Mouse (Mus musculus): ENCODE data around the gene Etnk2. TPM values are rescaled to one million over a fixed set of nuclear protein-coding genes. Genes with fewer than 3 reads are reported as not detected.
A peak's percentile ranks its signal among the peaks of the same experiment; 100 is the strongest.

Gene Etnk2
- polyA plus RNA-seq, 1 experiment: 0.25 TPM

DNA sequence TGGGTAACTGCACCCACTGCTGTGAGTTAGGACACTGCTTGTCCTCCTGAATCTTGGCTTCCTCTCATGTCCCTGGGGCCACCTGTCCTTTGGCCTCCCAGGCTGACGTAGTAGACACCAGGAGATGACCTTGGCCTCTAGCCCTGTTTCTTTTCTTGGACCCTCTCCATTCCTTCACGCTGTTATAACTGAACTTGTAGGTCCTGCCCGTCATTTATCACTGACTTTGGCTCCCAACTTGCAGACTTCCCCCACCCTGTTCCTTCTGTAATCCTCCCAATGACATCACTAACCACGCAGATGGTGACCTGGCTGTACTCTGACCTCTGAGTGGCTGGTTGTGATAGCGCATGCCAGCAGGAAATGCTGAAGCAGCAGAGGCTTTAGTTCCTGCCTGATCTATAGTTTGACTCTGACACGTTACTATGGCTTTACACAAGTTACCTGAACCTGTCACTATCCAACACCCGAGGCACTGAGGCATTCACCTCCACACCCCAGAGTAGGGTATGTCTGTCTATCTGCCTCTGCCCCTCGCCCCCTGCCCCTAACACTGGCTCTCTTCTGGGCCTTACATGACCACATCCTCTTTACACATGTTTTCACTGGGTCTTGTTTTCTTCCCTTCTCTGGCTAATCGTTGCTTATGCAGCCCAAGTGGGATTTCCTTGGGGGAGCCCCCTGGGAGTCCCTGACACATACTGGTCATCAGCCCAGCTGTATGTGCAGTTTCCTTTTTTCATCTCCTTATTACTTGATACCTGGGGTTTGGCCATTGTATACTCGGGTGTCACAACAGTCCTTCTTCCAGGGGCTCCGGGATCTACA, 15.5 kb upstream of the Etnk2 start:
- no peak for TF ChIP-seq CTCF (IDR thresholded peaks at IDR 0.05; ENCODE audit: borderline replicate concordance, insufficient read depth, low read length)
- no peak for TF ChIP-seq POLR2A (IDR thresholded peaks at IDR 0.05; ENCODE audit: low read depth, low read length)
- Histone ChIP-seq H3K4me3 (ENCODE audit: insufficient read depth, low read length) (no peak overlapping the region), H3K27ac (ENCODE audit: insufficient read depth, low read length) (no peak overlapping the region), H3K4me1 (ENCODE audit: control insufficient read depth, insufficient read depth, low read length) (no peaks in the 10 kb centered on the region)

DNA sequence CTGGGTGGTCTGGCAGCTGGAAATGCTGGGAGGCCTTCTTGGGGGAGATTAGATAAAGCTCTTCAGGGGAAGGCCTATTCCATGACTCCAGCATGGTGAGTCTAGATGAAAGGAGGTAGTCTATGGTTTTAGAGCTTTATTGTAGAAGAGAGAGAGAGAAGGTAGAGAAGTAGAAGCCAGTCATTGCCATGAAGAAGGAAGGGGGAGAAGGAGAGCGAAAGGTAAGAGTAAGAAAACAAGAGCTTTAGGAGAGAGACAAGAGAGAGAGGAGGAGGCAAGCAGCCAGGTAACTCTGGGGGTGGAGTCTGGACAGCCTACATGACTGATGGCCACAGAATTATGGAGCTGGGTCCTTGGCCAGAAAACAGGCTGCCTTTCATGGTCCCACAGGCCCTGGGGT, 13.2 kb upstream of the Etnk2 start, which contains the start of gene Ren1:
Gene Ren1 (plus strand): TSS at position 301 of the 400 bp plus-strand sequence.
- no peaks in the 10 kb centered on the region for H3K4me1 ChIP-seq (ENCODE audit: control insufficient read depth, insufficient read depth, low read length)
- no peak within 1 kb of the TSS for H3K27ac ChIP-seq (ENCODE audit: insufficient read depth, low read length)
- TF ChIP-seq CTCF (IDR thresholded peaks at IDR 0.05; ENCODE audit: borderline replicate concordance, insufficient read depth, low read length) (no peak), POLR2A (IDR thresholded peaks at IDR 0.05; ENCODE audit: low read depth, low read length) (no peak)
- no peak within 1 kb of the TSS for H3K4me3 ChIP-seq (ENCODE audit: insufficient read depth, low read length)

DNA sequence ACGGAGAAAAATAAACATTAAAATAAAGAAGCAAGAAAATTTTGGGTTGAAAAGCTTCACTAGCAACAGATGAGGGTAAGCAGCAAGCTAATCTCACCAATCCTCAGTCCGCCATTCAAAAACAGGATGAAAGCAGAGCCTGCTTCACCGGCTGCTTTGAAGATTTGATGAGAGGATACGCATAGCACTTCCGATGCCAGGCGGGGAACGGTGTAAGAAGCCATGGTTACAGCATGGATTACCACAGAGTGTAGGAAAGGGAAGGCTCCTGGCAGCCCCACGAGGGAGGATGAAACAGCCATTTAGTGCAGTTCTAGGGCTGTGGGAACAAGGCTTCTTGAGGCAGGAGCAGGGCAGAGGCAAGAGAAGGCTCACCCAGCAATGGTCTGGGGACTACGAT, 11.6 kb upstream of the Etnk2 start:
- no peak overlapping the region for H3K27ac ChIP-seq (ENCODE audit: insufficient read depth, low read length)
- H3K4me1 ChIP-seq (ENCODE audit: control insufficient read depth, insufficient read depth, low read length): no peaks in the 10 kb centered on the region
- H3K4me3 ChIP-seq (ENCODE audit: insufficient read depth, low read length): no peak overlapping the region
- no peak for TF ChIP-seq CTCF (IDR thresholded peaks at IDR 0.05; ENCODE audit: borderline replicate concordance, insufficient read depth, low read length)
- TF ChIP-seq POLR2A (IDR thresholded peaks at IDR 0.05; ENCODE audit: low read depth, low read length): no peak

DNA sequence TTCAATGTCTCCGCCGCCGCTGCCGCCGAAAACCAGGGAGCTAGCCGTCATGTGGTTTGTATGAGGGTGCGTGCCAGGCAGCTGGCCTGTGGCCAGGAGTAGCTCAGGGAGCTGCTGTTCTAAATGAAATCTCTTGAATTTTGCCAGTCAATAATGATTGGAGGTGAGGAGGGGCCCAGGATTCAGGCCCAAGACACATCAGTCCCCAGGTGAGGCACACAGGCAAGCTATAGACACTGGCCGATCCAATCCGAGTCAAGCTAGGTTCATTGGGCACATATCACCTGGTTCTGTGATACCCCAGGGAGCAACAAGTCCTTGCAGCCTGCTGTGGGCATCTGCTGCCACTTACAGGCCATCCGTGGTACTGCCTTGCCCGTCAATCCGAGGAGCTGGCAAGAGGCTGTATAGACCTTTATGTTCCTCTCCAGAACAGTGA, 10.0 kb upstream of the Etnk2 start:
- TF ChIP-seq POLR2A (IDR thresholded peaks at IDR 0.05; ENCODE audit: low read depth, low read length) (no peak), CTCF (IDR thresholded peaks at IDR 0.05; ENCODE audit: borderline replicate concordance, insufficient read depth, low read length) (peak; percentile 96)
- H3K4me3 ChIP-seq (ENCODE audit: insufficient read depth, low read length): no peak overlapping the region
- no peak overlapping the region for H3K27ac ChIP-seq (ENCODE audit: insufficient read depth, low read length)
- no peaks in the 10 kb centered on the region for H3K4me1 ChIP-seq (ENCODE audit: control insufficient read depth, insufficient read depth, low read length)

DNA sequence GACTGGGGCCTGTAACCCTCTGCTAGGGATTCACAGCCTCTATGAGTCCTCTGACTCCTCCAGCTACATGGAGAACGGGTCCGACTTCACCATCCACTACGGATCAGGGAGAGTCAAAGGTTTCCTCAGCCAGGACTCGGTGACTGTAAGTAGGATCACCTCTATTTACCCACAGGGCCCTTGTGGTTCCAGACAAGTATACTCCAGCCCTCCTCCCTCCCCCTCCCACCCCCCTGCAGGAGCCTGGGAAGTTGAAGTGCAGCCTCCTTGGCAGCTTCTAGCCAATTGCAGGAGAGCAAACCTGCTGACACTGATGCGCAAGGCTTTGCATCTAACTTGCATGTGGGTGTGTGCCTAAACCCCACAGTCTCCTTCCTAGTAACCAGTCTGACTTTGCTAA, 7.9 kb upstream of the Etnk2 start:
- Histone ChIP-seq H3K27ac (ENCODE audit: insufficient read depth, low read length) (no peak overlapping the region), H3K4me3 (ENCODE audit: insufficient read depth, low read length) (no peak overlapping the region), H3K4me1 (ENCODE audit: control insufficient read depth, insufficient read depth, low read length) (no peaks in the 10 kb centered on the region)
- no peak for TF ChIP-seq POLR2A (IDR thresholded peaks at IDR 0.05; ENCODE audit: low read depth, low read length)
- TF ChIP-seq CTCF (IDR thresholded peaks at IDR 0.05; ENCODE audit: borderline replicate concordance, insufficient read depth, low read length): no peak

DNA sequence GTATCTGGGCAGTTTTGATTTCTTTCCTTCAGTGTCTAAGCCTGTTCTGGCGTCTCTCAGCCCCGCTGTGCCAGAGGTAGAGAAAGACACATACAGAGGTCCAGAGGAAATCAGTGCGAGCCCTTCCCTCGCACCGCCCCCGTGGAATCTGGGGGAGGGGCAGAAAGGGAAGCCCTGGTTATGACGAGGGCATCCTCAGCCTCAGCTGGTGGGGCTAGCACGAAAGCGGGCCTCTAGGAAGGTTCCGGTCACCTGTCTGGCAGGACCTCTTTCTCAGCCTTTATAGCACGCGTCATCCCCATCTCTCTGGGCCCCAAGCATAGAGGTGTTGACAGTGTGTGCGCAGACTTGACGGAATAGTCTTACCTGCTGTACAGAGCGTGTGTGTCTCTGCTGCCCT, 7.5 kb upstream of the Etnk2 start:
- Histone ChIP-seq H3K27ac (ENCODE audit: insufficient read depth, low read length) (no peak overlapping the region), H3K4me1 (ENCODE audit: control insufficient read depth, insufficient read depth, low read length) (no peaks in the 10 kb centered on the region), H3K4me3 (ENCODE audit: insufficient read depth, low read length) (no peak overlapping the region)
- TF ChIP-seq POLR2A (IDR thresholded peaks at IDR 0.05; ENCODE audit: low read depth, low read length) (no peak), CTCF (IDR thresholded peaks at IDR 0.05; ENCODE audit: borderline replicate concordance, insufficient read depth, low read length) (no peak)

DNA sequence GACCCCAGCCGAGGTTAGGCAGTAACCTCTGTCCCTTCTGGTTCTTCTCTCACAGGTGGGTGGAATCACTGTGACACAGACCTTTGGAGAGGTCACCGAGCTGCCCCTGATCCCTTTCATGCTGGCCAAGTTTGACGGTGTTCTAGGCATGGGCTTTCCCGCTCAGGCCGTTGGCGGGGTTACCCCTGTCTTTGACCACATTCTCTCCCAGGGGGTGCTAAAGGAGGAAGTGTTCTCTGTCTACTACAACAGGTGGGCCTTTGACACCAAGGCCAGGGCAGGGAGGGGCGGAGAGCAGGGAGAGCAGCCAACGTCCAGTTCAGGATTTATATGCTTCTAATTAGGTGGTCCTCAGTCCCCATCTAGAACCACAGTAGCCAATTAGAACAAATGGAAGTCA, 7.0 kb upstream of the Etnk2 start:
- TF ChIP-seq POLR2A (IDR thresholded peaks at IDR 0.05; ENCODE audit: low read depth, low read length) (no peak), CTCF (IDR thresholded peaks at IDR 0.05; ENCODE audit: borderline replicate concordance, insufficient read depth, low read length) (no peak)
- H3K4me3 ChIP-seq (ENCODE audit: insufficient read depth, low read length): no peak overlapping the region
- no peak overlapping the region for H3K27ac ChIP-seq (ENCODE audit: insufficient read depth, low read length)
- H3K4me1 ChIP-seq (ENCODE audit: control insufficient read depth, insufficient read depth, low read length): no peaks in the 10 kb centered on the region

DNA sequence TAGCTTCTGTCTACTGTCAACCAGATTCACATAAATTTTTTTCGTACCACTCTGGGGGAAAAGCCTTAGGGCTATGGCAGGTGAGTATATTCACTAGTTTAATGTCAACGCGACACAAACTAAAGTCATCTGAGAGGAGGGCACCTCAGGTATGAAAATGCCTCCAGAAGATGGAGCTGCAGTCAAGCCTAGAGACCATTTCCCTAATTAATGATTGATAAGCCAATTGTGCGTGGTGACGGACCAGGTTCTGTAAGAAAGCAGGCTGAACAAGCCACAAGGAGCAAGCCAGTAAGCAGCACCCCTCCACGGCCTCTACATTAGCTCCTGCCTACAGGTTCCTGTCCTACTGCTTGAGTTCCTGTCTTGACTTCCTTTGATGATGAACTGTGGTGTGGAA, 2.4 kb upstream of the Etnk2 start:
- Histone ChIP-seq H3K27ac (ENCODE audit: insufficient read depth, low read length) (no peak overlapping the region), H3K4me3 (ENCODE audit: insufficient read depth, low read length) (no peak overlapping the region), H3K4me1 (ENCODE audit: control insufficient read depth, insufficient read depth, low read length) (no peaks in the 10 kb centered on the region)
- no peak for TF ChIP-seq POLR2A (IDR thresholded peaks at IDR 0.05; ENCODE audit: low read depth, low read length)

DNA sequence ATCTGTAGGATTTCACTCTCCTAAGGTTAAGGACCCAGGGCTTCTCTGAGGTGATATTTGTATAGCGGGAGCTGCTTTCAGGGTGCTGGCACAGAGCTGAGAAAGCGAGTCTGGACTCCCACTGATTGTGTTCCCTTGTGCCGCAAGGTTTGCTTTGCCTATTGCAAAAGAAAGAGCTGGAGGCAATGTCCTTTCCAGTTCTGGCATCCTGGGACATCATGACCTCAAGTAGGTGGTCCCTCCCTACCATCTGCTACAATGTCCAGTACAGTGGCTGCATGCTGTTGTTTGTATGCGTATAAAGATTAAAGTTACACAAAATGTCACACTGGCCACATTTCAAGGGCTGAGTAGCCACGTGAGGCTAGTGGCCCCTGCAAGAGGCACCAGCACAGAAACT, 1.3 kb upstream of the Etnk2 start:
- H3K4me3 ChIP-seq (ENCODE audit: insufficient read depth, low read length): no peak overlapping the region
- TF ChIP-seq CTCF (IDR thresholded peaks at IDR 0.05; ENCODE audit: borderline replicate concordance, insufficient read depth, low read length) (no peak), POLR2A (IDR thresholded peaks at IDR 0.05; ENCODE audit: low read depth, low read length) (no peak)
- no peak overlapping the region for H3K27ac ChIP-seq (ENCODE audit: insufficient read depth, low read length)
- no peaks in the 10 kb centered on the region for H3K4me1 ChIP-seq (ENCODE audit: control insufficient read depth, insufficient read depth, low read length)

DNA sequence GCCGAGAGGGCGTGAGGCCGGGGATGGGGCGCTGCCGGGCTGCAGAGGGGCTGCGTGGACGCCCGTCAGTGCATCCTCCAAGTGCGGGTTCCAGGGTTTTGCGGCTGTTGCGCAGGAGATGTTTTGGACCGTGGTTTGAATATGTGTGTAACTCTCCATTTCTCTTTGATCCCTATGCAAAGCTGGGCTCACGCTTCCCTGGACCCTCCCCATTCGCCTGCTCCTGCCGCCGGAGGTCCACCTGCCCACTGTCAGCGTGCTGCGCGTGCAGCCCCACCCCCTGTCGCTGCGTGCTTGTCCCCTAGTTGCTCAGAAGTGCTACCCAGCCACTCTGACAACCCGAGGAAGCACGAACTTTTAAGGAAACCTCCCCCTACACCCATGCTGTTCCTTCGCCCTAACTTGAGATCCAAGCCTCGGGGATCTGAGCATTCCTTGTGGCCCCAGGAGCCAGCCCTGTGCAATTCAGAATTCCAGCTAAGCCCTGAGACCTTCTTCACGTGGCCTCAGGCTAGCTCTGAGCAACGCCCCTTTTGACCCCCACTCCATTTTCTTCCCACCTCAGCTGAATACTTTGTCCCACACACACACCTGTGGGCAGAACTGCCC, 754 bp downstream of the Etnk2 start:
- TF ChIP-seq CTCF (IDR thresholded peaks at IDR 0.05; ENCODE audit: borderline replicate concordance, insufficient read depth, low read length) (no peak), POLR2A (IDR thresholded peaks at IDR 0.05; ENCODE audit: low read depth, low read length) (no peak)
- Histone ChIP-seq H3K4me1 (ENCODE audit: control insufficient read depth, insufficient read depth, low read length) (no peaks in the 10 kb centered on the region), H3K4me3 (ENCODE audit: insufficient read depth, low read length) (peak overlapping the region; percentile 42), H3K27ac (ENCODE audit: insufficient read depth, low read length) (no peak overlapping the region)
